ENCODE assay signal across 17 mouse cellular contexts in the genomic region with DNA sequence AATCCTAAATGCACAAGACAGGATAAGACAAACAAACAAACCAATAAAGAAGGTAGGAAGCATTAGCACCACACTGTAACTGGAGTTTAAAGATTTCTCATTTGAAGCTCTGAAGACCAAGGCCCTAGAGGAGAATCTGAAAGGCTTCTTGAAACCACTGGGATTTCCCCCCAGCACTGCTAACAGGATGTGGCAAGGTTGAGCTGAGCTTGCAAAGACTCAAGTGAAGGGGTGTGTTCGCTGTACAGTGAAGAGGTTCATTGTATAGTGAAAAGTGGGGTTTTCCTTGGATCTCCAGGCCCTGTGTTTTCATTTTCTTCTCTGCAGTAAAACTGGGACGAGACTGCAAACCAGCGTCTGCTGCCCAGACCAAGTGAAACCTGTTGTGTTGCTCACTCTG.
A peak's percentile ranks its signal among the peaks of the same experiment; 100 is the strongest.
DNase-seq lines count a peak whose midpoint lies in the region; ATAC-seq and TF ChIP-seq lines count a peak whose summit lies in the region.
"Had no signal": no experiment of that assay in that cellular context is flagged by ENCODE, and none has a peak within 500 bp of the region (broad histone marks: within the 10 kb centered on the region; RNA-seq: fewer than 3 reads in every experiment).

No protein-coding gene starts in this region.

- peaks cover 28 to 43% of the 10 kb centered on the region in 2 experiments for H3K4me1 ChIP-seq in CH12.LX (ENCODE audit: control insufficient read depth in 1 of 2, insufficient read depth in 2 of 2)
- no peaks in the 10 kb centered on the region for H3K4me1 ChIP-seq in limb, embryonic 14.5 days (ENCODE audit: control insufficient read depth, insufficient read depth, low read length)
- no peaks in the 10 kb centered on the region for H3K4me1 ChIP-seq in hindbrain, embryonic 13.5 days (replicated peaks)
- H3K4me1 ChIP-seq: heart, embryonic 15.5 days; liver, embryonic 15.5 days; midbrain, embryonic 13.5 days; neural tube, embryonic 12.5 days had no signal

- no peak; the same call in none of the 2 replicates for TF ChIP-seq RAD21 in CH12.LX (IDR thresholded peaks at IDR 0.05; ENCODE audit: low read depth, low read length)

- in situ Hi-C loops in CH12.LX (cut with MboI; ENCODE audit: low pct_ligation_motif_present, low pct_unique_long_range_greater_than_20kb, low sequenced_read_pairs) = no loop called here

- peak overlapping the region; percentile 53 for H3K4me2 ChIP-seq in CH12.LX (ENCODE audit: insufficient read depth, low read depth, poor library complexity, severe bottlenecking)
- H3K4me2 ChIP-seq in limb, embryonic 14.5 days (replicated peaks; ENCODE audit: low read depth, low read length, severe bottlenecking) = no peak overlapping the region
- H3K4me2 ChIP-seq in hindbrain, embryonic 13.5 days = no peak overlapping the region
- H3K4me2 ChIP-seq: heart, embryonic 15.5 days; liver, embryonic 15.5 days; midbrain, embryonic 13.5 days; neural tube, embryonic 12.5 days had no signal

- TF ChIP-seq EP300 in CH12.LX (IDR thresholded peaks at IDR 0.05; ENCODE audit: low read length) = peak; percentile 88

- H3K4me3 ChIP-seq in CH12.LX (replicated peaks in 1 of 3; ENCODE audit: low read depth in 2 of 3, low read length in 2 of 3, poor library complexity in 1 of 3) = no peak overlapping the region
- H3K4me3 ChIP-seq in limb, embryonic 14.5 days (replicated peaks; ENCODE audit: low read length) = no peak overlapping the region
- H3K4me3 ChIP-seq in hindbrain, embryonic 13.5 days = no peak overlapping the region
- H3K4me3 ChIP-seq: heart, embryonic 15.5 days; layer of hippocampus, adult 2 months; liver, embryonic 15.5 days; midbrain, embryonic 13.5 days; neural tube, embryonic 12.5 days had no signal

- no peaks in the 10 kb centered on the region for H3K27me3 ChIP-seq in CH12.LX (replicated peaks)
- H3K27me3 ChIP-seq in limb, embryonic 14.5 days (ENCODE audit: control insufficient read depth, insufficient read depth, low read length) = no peaks in the 10 kb centered on the region
- H3K27me3 ChIP-seq in splenic B cell, adult 2 months (ENCODE audit: control insufficient read depth, insufficient read depth, low read length, poor library complexity, severe bottlenecking) = no peaks in the 10 kb centered on the region
- no peaks in the 10 kb centered on the region for H3K27me3 ChIP-seq in hindbrain, embryonic 13.5 days
- H3K27me3 ChIP-seq: heart, embryonic 15.5 days; liver, embryonic 15.5 days; midbrain, embryonic 13.5 days; neural tube, embryonic 12.5 days had no signal

- no peak for ATAC-seq in limb, embryonic 14.5 days (ENCODE audit: low FRiP score, low read depth)
- ATAC-seq in hindbrain, embryonic 13.5 days (ENCODE audit: low FRiP score) = no peak
- ATAC-seq: forebrain, embryonic 14.5 days; hindbrain, embryonic 16.5 days; midbrain, embryonic 13.5 days had no signal

- no peaks in the 10 kb centered on the region for H3K36me3 ChIP-seq in CH12.LX (replicated peaks in 1 of 2; ENCODE audit: control insufficient read depth in 1 of 2, insufficient read depth in 1 of 2, low read length in 1 of 2)
- H3K36me3 ChIP-seq in limb, embryonic 14.5 days (ENCODE audit: control insufficient read depth, insufficient read depth, low read length) = no peaks in the 10 kb centered on the region
- no peaks in the 10 kb centered on the region for H3K36me3 ChIP-seq in splenic B cell, adult 2 months (ENCODE audit: control insufficient read depth, insufficient read depth, low read length, poor library complexity, severe bottlenecking)
- no peaks in the 10 kb centered on the region for H3K36me3 ChIP-seq in hindbrain, embryonic 13.5 days
- H3K36me3 ChIP-seq: heart, embryonic 15.5 days; liver, embryonic 15.5 days; neural tube, embryonic 12.5 days had no signal

- dilution Hi-C loops in CH12.LX (cut with MboI; ENCODE audit: extremely low pct_ligation_motif_present, extremely low pct_unique_long_range_greater_than_20kb, low sequenced_read_pairs) = no loop called here

- H3K9me3 ChIP-seq in CH12.LX (replicated peaks; ENCODE audit: low read length) = no peaks in the 10 kb centered on the region
- no peaks in the 10 kb centered on the region for H3K9me3 ChIP-seq in limb, embryonic 14.5 days (ENCODE audit: control insufficient read depth, low read length)
- no peaks in the 10 kb centered on the region for H3K9me3 ChIP-seq in hindbrain, embryonic 13.5 days
- H3K9me3 ChIP-seq: heart, embryonic 15.5 days; liver, embryonic 15.5 days; midbrain, embryonic 13.5 days; neural tube, embryonic 12.5 days had no signal

- no peak for TF ChIP-seq CTCF in CH12.LX (conservative IDR thresholded peaks at IDR 0.05 in 1 of 2, IDR thresholded peaks at IDR 0.05 in 1 of 2; ENCODE audit: low read depth in 2 of 2, low read length in 2 of 2)

- 45% methylated on average over 3 of the region's 3 CpGs for WGBS in limb, embryonic 14.5 days
- 90% methylated on average over 3 of the region's 3 CpGs for WGBS in hindbrain, embryonic 13.5 days

- TF ChIP-seq POLR2A in CH12.LX (IDR thresholded peaks at IDR 0.05; ENCODE audit: low read depth, low read length) = no peak
- TF ChIP-seq POLR2A in limb, embryonic 14.5 days (IDR thresholded peaks at IDR 0.05; ENCODE audit: borderline replicate concordance, extremely low read depth, insufficient read depth, insufficient read length) = no peak

- DNase-seq in A20 (ENCODE audit: low read depth, low spot score) = peak; percentile 67
- DNase-seq in CH12.LX (ENCODE audit: extremely low read depth) = peak; percentile 88
- peak; percentile 6 for DNase-seq in limb, embryonic 14.5 days (ENCODE audit: low spot score)
- DNase-seq in splenic B cell, adult 2 months (ENCODE audit: low read depth, low spot score) = peak; percentile 54
- no peak for DNase-seq in ovary, postnatal 36 days (ENCODE audit: low spot score)
- no peak for DNase-seq in gastrocnemius, postnatal 4 days (ENCODE audit: low spot score in 2 of 2)
- DNase-seq in cerebellum, postnatal 14 days = no peak
- DNase-seq: adrenal gland, postnatal 25 days; lung, postnatal 36 days had no signal

- peak overlapping the region; percentile 40 for H3K9ac ChIP-seq in CH12.LX (ENCODE audit: insufficient read depth, low read depth)
- H3K9ac ChIP-seq in limb, embryonic 14.5 days (ENCODE audit: low read depth, low read length, severe bottlenecking) = no peak overlapping the region
- no peak overlapping the region for H3K9ac ChIP-seq in hindbrain, embryonic 13.5 days
- H3K9ac ChIP-seq: heart, embryonic 15.5 days; liver, embryonic 15.5 days; midbrain, embryonic 13.5 days; neural tube, embryonic 12.5 days had no signal

- H3K79me2 ChIP-seq in CH12.LX (replicated peaks; ENCODE audit: control insufficient read depth, extremely low read depth, insufficient read depth, poor library complexity, severe bottlenecking) = no peaks in the 10 kb centered on the region

- H3K27ac ChIP-seq in CH12.LX (ENCODE audit: insufficient read depth, low read depth) = peak overlapping the region; percentile 65
- no peak overlapping the region for H3K27ac ChIP-seq in limb, embryonic 14.5 days (replicated peaks; ENCODE audit: low read depth, low read length)
- no peak overlapping the region for H3K27ac ChIP-seq in hindbrain, embryonic 13.5 days
- H3K27ac ChIP-seq: heart, embryonic 15.5 days; layer of hippocampus, adult 2 months; liver, embryonic 15.5 days; midbrain, embryonic 13.5 days; neural tube, embryonic 12.5 days had no signal

TF ChIP-seq in CH12.LX, 34 proteins besides CTCF, POLR2A, EP300 and RAD21 (continues in another document):
- no peak for TF ChIP-seq PAX5 (IDR thresholded peaks at IDR 0.05; ENCODE audit: low read length)
- peak; percentile 76 for TF ChIP-seq ETS1 (conservative IDR thresholded peaks at IDR 0.05; ENCODE audit: low read depth, low read length)
- TF ChIP-seq MXI1 (IDR thresholded peaks at IDR 0.05; ENCODE audit: low read depth, low read length) = no peak; the same call in 1 of the 2 replicates
- peak; percentile 64 for TF ChIP-seq BHLHE40 (IDR thresholded peaks at IDR 0.05; ENCODE audit: low read depth, low read length)
- TF ChIP-seq ZNF384 (IDR thresholded peaks at IDR 0.05; ENCODE audit: low read depth, low read length) = no peak
- no peak for TF ChIP-seq UBTF (IDR thresholded peaks at IDR 0.05; ENCODE audit: low read depth, low read length)
- TF ChIP-seq JUND (conservative IDR thresholded peaks at IDR 0.05; ENCODE audit: low read depth, low read length) = no peak
- TF ChIP-seq TBP (conservative IDR thresholded peaks at IDR 0.05; ENCODE audit: low read depth, low read length) = peak; percentile 44; the same call in 1 of the 2 replicates
- no peak; the same call in 1 of the 2 replicates for TF ChIP-seq CHD2 (IDR thresholded peaks at IDR 0.05; ENCODE audit: low read length)
- no peak for TF ChIP-seq KAT2A (IDR thresholded peaks at IDR 0.05; ENCODE audit: insufficient replicate concordance, low read length)
- TF ChIP-seq IRF4 (IDR thresholded peaks at IDR 0.05; ENCODE audit: low read depth, low read length) = peak; percentile 80
- no peak for TF ChIP-seq HCFC1 (IDR thresholded peaks at IDR 0.05; ENCODE audit: low read depth, low read length)
- TF ChIP-seq GABPA (IDR thresholded peaks at IDR 0.05; ENCODE audit: insufficient replicate concordance, low read depth, low read length) = no peak
- TF ChIP-seq SIN3A (IDR thresholded peaks at IDR 0.05; ENCODE audit: low read length) = peak; percentile 50; the same call in 1 of the 2 replicates
- no peak for TF ChIP-seq MAX (IDR thresholded peaks at IDR 0.05; ENCODE audit: low read length)
- TF ChIP-seq TCF12 (IDR thresholded peaks at IDR 0.05; ENCODE audit: low read depth, low read length) = peak; percentile 55; the same call in 1 of the 2 replicates
- TF ChIP-seq USF2 (conservative IDR thresholded peaks at IDR 0.05; ENCODE audit: low read depth, low read length) = no peak
- TF ChIP-seq CHD1 (IDR thresholded peaks at IDR 0.05; ENCODE audit: low read depth, low read length) = no peak
- TF ChIP-seq SMC3 (IDR thresholded peaks at IDR 0.05; ENCODE audit: low read depth, low read length) = no peak
- TF ChIP-seq JUN (IDR thresholded peaks at IDR 0.05; ENCODE audit: insufficient read depth, low read depth, low read length) = no peak
- no peak for TF ChIP-seq ZKSCAN1 (IDR thresholded peaks at IDR 0.05; ENCODE audit: borderline replicate concordance, low read depth, low read length)
- TF ChIP-seq MYC (IDR thresholded peaks at IDR 0.05; ENCODE audit: low read depth, low read length) = peak; percentile 24; the same call in 1 of the 2 replicates
- no peak for TF ChIP-seq ZC3H11A (IDR thresholded peaks at IDR 0.05; ENCODE audit: low read depth, low read length)
- TF ChIP-seq NELFE (IDR thresholded peaks at IDR 0.05; ENCODE audit: low read depth, low read length) = no peak
- peak; percentile 95 for TF ChIP-seq MAFK (IDR thresholded peaks at IDR 0.05; ENCODE audit: insufficient replicate concordance, low read length)
- 0 out of 2 replicates have a peak, but pooled peaks have one; percentile 55 for TF ChIP-seq MEF2A (IDR thresholded peaks at IDR 0.05; ENCODE audit: borderline replicate concordance, low read depth, low read length)
- TF ChIP-seq MAZ (IDR thresholded peaks at IDR 0.05; ENCODE audit: low read depth, low read length) = 0 out of 2 replicates have a peak, but pooled peaks have one; percentile 24

Comparison
In these comparisons a context has a peak if more than half of its experiments do, and no peak if none do; other contexts are left out.
1. DNase-seq: peak in A20 (single experiment), CH12.LX (single experiment), limb, embryonic 14.5 days (single experiment) and splenic B cell, adult 2 months (single experiment); none in ovary, postnatal 36 days (single experiment), gastrocnemius, postnatal 4 days (0 of 2) and cerebellum, postnatal 14 days (0 of 2).